Mouse (Mus musculus): ENCODE results near the gene Pcnx. TPM values are rescaled to one million over a fixed set of nuclear protein-coding genes. Genes with fewer than 3 reads are reported as not detected.

Pcnx gene
- polyA plus RNA-seq, 1 experiment from 2014 or later = 8.6 TPM

Other genes starting within 250 kb of the Pcnx start
- gene Ttc9, start 228.8 kb upstream of the Pcnx start, polyA plus RNA-seq (2015; fragmentation: Nextera tagmentation; extraction: Ambion mirVana) = 7.1 and 7.2 TPM in 2 replicates
- gene Map3k9, start 78.8 kb upstream of the Pcnx start, polyA plus RNA-seq (2015; fragmentation: Nextera tagmentation; extraction: Ambion mirVana) = 4.2 and 4.6 TPM in 2 replicates